ENCODE assay signal across 8 mouse cellular contexts in the genomic region with DNA sequence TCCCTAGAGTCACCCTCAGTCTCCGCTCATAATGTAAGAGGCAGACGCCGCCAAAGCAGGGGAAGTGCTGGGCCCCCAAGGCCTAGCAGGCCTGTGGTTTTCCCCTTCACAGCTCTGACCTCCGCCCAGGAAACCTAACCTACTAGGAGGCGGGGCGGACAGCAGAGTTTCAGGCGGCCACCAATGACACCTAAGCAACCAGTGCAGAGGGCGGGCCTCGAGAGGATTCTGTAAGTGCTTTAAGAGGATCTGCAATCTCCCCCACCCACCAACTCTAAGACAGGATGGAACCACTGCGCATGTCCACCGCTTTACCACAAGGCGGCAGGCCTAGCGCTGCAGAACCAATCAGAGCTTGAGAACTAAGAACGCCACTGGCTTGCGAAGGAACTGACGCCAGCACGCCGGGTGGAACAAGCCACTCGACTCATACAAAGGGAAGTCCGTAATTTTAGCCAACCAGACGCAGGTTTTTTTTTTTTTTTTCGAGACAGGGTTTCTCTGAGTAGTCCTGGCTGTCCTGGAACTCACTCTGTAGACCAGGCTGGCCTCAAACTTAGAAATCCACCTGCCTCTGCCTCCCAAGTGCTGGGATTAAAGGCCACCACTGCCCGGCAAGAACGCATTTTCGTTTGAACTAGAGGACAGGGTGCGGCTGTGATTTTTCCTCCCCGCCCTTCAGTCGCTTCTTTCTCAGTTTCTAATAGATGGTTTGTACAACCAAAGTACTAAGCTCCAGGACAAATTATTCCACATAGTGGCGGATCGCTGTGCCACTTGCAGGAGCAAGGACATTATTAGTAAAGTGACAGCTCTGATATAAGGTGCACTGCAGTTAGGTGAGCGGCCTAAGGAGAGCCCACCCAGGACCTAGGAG. TPM values are rescaled to one million over a fixed set of nuclear protein-coding genes. Genes with fewer than 3 reads are reported as not detected.
DNase-seq lines count a peak whose midpoint lies in the region; ATAC-seq lines count a peak whose summit lies in the region.

No protein-coding gene starts in this region.

- H3K4me2 ChIP-seq in embryonic facial prominence, embryonic 12.5 days (replicated peaks): peak overlapping the region; percentile 36
- peak overlapping the region; percentile 18; the same call in 1 of the 2 replicates for H3K4me2 ChIP-seq in limb, embryonic 11.5 days (ENCODE audit: low read depth, severe bottlenecking)
- H3K4me2 ChIP-seq in midbrain, embryonic 14.5 days (ENCODE audit: low read length): peak overlapping the region; percentile 50

- no peaks in the 10 kb centered on the region for H3K4me1 ChIP-seq in embryonic facial prominence, embryonic 12.5 days
- H3K4me1 ChIP-seq in limb, embryonic 11.5 days (ENCODE audit: control insufficient read depth, insufficient read depth, low read length): no peaks in the 10 kb centered on the region
- H3K4me1 ChIP-seq in midbrain, embryonic 14.5 days (ENCODE audit: control insufficient read depth, insufficient read depth, low read length): 0 out of 2 replicates have a peak, but pooled peaks cover 2% of the 10 kb centered on the region

- 29% methylated on average over 31 of the region's 31 CpGs for WGBS in embryonic facial prominence, embryonic 12.5 days
- WGBS in limb, embryonic 11.5 days: 25% methylated on average over 31 of the region's 31 CpGs
- WGBS in midbrain, embryonic 14.5 days: 30% methylated on average over 31 of the region's 31 CpGs

- no peaks in the 10 kb centered on the region for H3K9me3 ChIP-seq in embryonic facial prominence, embryonic 12.5 days
- no peaks in the 10 kb centered on the region for H3K9me3 ChIP-seq in limb, embryonic 11.5 days (ENCODE audit: control insufficient read depth, low read length)
- no peaks in the 10 kb centered on the region for H3K9me3 ChIP-seq in midbrain, embryonic 14.5 days (ENCODE audit: control insufficient read depth, low read length)

- peaks cover 10% of the 10 kb centered on the region; the same call in 1 of the 2 replicates for H3K36me3 ChIP-seq in embryonic facial prominence, embryonic 12.5 days
- H3K36me3 ChIP-seq in limb, embryonic 11.5 days (ENCODE audit: control insufficient read depth, insufficient read depth, low read length): no peaks in the 10 kb centered on the region
- peaks cover 3% of the 10 kb centered on the region; the same call in 1 of the 2 replicates for H3K36me3 ChIP-seq in midbrain, embryonic 14.5 days (ENCODE audit: control insufficient read depth, insufficient read depth, low read length)

- ATAC-seq in embryonic facial prominence, embryonic 12.5 days (ENCODE audit: insufficient number of reproducible peaks, insufficient read depth, low FRiP score, low TSS enrichment): peak; percentile 95
- ATAC-seq in limb, embryonic 11.5 days (ENCODE audit: insufficient number of reproducible peaks, low FRiP score, low TSS enrichment, low read depth): peak; percentile 96
- peak; percentile 95 for ATAC-seq in midbrain, embryonic 14.5 days (ENCODE audit: low FRiP score, low TSS enrichment)

- 0 out of 2 replicates have a peak overlapping the region, but pooled peaks have one; percentile 7 for H3K9ac ChIP-seq in embryonic facial prominence, embryonic 12.5 days
- H3K9ac ChIP-seq in limb, embryonic 11.5 days (ENCODE audit: low read length): no peak overlapping the region
- peak overlapping the region; percentile 17; the same call in 1 of the 2 replicates for H3K9ac ChIP-seq in midbrain, embryonic 14.5 days (replicated peaks; ENCODE audit: low read length)

- H3K27me3 ChIP-seq in embryonic facial prominence, embryonic 12.5 days: 0 out of 2 replicates have a peak, but pooled peaks cover 5% of the 10 kb centered on the region
- H3K27me3 ChIP-seq in limb, embryonic 11.5 days (ENCODE audit: control insufficient read depth, insufficient read depth, low read length): no peaks in the 10 kb centered on the region
- H3K27me3 ChIP-seq in midbrain, embryonic 14.5 days (ENCODE audit: control insufficient read depth, insufficient read depth, low read length): no peaks in the 10 kb centered on the region

- peak; percentile 89 for DNase-seq in 3134 (ENCODE audit: extremely low read depth, insufficient read length, low spot score)
- peak; percentile 84 for DNase-seq in adrenal gland, postnatal 25 days
- peak; percentile 100 for DNase-seq in heart, adult 11 months
- peak; percentile 80 for DNase-seq in kidney, adult 18-20 months
- peak; percentile 88 for DNase-seq in limb, embryonic 11.5 days (ENCODE audit: low spot score)
- DNase-seq in midbrain, embryonic 14.5 days: peak; percentile 93
- peak; percentile 54 to 89 for DNase-seq in spleen, postnatal 10 days (ENCODE audit: low spot score in 2 of 2)

- 0 out of 2 replicates have a peak overlapping the region, but pooled peaks have one; percentile 12 for H3K4me3 ChIP-seq in embryonic facial prominence, embryonic 12.5 days
- H3K4me3 ChIP-seq in limb, embryonic 11.5 days (ENCODE audit: low read depth, low read length): no peak overlapping the region
- H3K4me3 ChIP-seq in midbrain, embryonic 14.5 days (replicated peaks; ENCODE audit: low read depth, low read length): peak overlapping the region; percentile 19

- peak overlapping the region; percentile 70; the same call in 1 of the 2 replicates for H3K27ac ChIP-seq in embryonic facial prominence, embryonic 12.5 days
- H3K27ac ChIP-seq in limb, embryonic 11.5 days (replicated peaks; ENCODE audit: low read depth, low read length): 0 out of 2 replicates have a peak overlapping the region, but pooled peaks have one; percentile 18
- H3K27ac ChIP-seq in midbrain, embryonic 14.5 days (replicated peaks; ENCODE audit: low read depth, low read length): peak overlapping the region; percentile 78

RNA-seq across cellular contexts. Expression of a gene that starts 6.6 kb away (rescaled TPM):
- total RNA-seq in adrenal gland, postnatal 25 days (2021): 3.3 and 4.9 TPM in 2 replicates
- 2.7 and 3.0 TPM in 2 replicates for polyA plus RNA-seq in embryonic facial prominence, embryonic 12.5 days (2016; fragmentation: Nextera tagmentation; extraction: Ambion mirVana)
- polyA plus RNA-seq in limb, embryonic 11.5 days (2014; fragmentation: Nextera tagmentation; extraction: Ambion mirVana): 2.0 and 2.3 TPM in 2 replicates
- 1.8 and 2.1 TPM in 2 replicates for polyA plus RNA-seq in midbrain, embryonic 14.5 days (2014; fragmentation: Nextera tagmentation; extraction: Ambion mirVana)

RNA-seq across cellular contexts. Expression of a gene that starts 6.7 kb away (rescaled TPM):
- 75.2 and 84.9 TPM in 2 replicates for total RNA-seq in adrenal gland, postnatal 25 days (2021)
- polyA plus RNA-seq in embryonic facial prominence, embryonic 12.5 days (2016; fragmentation: Nextera tagmentation; extraction: Ambion mirVana): 136 and 147 TPM in 2 replicates
- 156 and 159 TPM in 2 replicates for polyA plus RNA-seq in limb, embryonic 11.5 days (2014; fragmentation: Nextera tagmentation; extraction: Ambion mirVana)
- polyA plus RNA-seq in midbrain, embryonic 14.5 days (2014; fragmentation: Nextera tagmentation; extraction: Ambion mirVana): 82.2 and 89.0 TPM in 2 replicates

RNA-seq across cellular contexts. Expression of a gene that starts 15.6 kb away (rescaled TPM):
- total RNA-seq in adrenal gland, postnatal 25 days (2021): 11.2 and 13.9 TPM in 2 replicates
- polyA plus RNA-seq in embryonic facial prominence, embryonic 12.5 days (2016; fragmentation: Nextera tagmentation; extraction: Ambion mirVana): 19.7 and 24.7 TPM in 2 replicates
- 9.8 and 13.2 TPM in 2 replicates for polyA plus RNA-seq in limb, embryonic 11.5 days (2014; fragmentation: Nextera tagmentation; extraction: Ambion mirVana)
- 3.0 and 11.1 TPM in 2 replicates for polyA plus RNA-seq in midbrain, embryonic 14.5 days (2014; fragmentation: Nextera tagmentation; extraction: Ambion mirVana)

RNA-seq across cellular contexts. Expression of a gene that starts 19.2 kb away (rescaled TPM):
- 13.5 and 15.2 TPM in 2 replicates for total RNA-seq in adrenal gland, postnatal 25 days (2021)
- 5.9 and 7.2 TPM in 2 replicates for polyA plus RNA-seq in embryonic facial prominence, embryonic 12.5 days (2016; fragmentation: Nextera tagmentation; extraction: Ambion mirVana)
- polyA plus RNA-seq in limb, embryonic 11.5 days (2014; fragmentation: Nextera tagmentation; extraction: Ambion mirVana): 0.85 and 1.2 TPM in 2 replicates
- 84.0 and 103 TPM in 2 replicates for polyA plus RNA-seq in midbrain, embryonic 14.5 days (2014; fragmentation: Nextera tagmentation; extraction: Ambion mirVana)

RNA-seq across cellular contexts. Expression of a gene that starts 23.2 kb away (rescaled TPM):
- not detected in 2 replicates for total RNA-seq in adrenal gland, postnatal 25 days (2021)
- 0.10 and 0.14 TPM in 2 replicates for polyA plus RNA-seq in embryonic facial prominence, embryonic 12.5 days (2016; fragmentation: Nextera tagmentation; extraction: Ambion mirVana)
- polyA plus RNA-seq in limb, embryonic 11.5 days (2014; fragmentation: Nextera tagmentation; extraction: Ambion mirVana): 0.21 and 0.35 TPM in 2 replicates
- polyA plus RNA-seq in midbrain, embryonic 14.5 days (2014; fragmentation: Nextera tagmentation; extraction: Ambion mirVana): not detected in 2 replicates

Comparison
In these comparisons a context has a peak if more than half of its experiments do, and no peak if none do; other contexts are left out.
1. H3K27ac ChIP-seq: peak in every context shown above with its lines; median percentile 78 in midbrain, embryonic 14.5 days; 70 in embryonic facial prominence, embryonic 12.5 days; 18 in limb, embryonic 11.5 days.